Mouse (Mus musculus) WW6 (cell line): Measurements from ENCODE around the gene Pip5k1c.

Experiments
- DNase-seq: peaks from one replicate; pipeline ENCODE4 v3.0.0-alpha.2; 2013; ENCODE audit warnings: low read depth, low spot score

The Pip5k1c gene

DNA sequence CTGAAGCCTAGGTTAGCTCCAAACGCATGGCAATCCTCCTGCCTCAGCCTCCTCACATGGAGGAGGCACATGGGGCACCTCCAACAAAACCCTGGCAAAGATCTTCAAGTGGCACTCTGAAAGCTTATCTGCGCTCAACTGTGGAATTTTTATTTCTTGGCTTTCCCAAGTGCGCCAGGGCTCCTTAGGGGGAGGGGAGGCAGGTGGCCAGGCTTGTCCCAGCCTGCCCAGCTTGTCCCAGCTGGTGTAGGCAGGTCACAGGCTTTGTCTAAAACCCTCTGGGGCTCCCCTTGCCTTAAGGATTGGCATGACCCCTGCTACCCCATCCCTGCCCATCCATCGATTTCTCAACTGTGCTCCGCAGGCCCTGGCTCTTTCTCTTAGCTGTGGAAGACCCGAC lies 8.6 kb upstream of the Pip5k1c start:
- no peak for DNase-seq

DNA sequence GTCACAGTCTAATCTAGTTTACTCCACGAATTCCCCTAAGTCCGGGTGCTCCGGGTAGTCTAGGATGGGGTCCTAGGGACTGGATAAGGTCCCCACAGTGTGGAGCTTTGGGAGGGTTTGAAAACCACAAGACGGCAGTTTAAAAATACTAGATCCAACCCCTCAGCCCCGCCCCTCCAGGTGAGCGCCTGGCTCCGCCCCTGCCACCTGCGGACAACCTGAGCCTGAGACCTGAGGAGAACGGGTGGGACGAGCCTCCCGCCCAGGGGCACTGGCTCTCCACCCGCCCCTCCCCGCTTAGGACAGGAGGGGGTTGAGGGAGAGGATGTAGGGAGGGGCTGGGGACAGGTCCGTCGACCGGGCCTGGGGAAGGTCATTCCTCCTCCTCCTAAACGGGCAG lies 8.0 kb upstream of the Pip5k1c start:
- DNase-seq, result no peak

DNA sequence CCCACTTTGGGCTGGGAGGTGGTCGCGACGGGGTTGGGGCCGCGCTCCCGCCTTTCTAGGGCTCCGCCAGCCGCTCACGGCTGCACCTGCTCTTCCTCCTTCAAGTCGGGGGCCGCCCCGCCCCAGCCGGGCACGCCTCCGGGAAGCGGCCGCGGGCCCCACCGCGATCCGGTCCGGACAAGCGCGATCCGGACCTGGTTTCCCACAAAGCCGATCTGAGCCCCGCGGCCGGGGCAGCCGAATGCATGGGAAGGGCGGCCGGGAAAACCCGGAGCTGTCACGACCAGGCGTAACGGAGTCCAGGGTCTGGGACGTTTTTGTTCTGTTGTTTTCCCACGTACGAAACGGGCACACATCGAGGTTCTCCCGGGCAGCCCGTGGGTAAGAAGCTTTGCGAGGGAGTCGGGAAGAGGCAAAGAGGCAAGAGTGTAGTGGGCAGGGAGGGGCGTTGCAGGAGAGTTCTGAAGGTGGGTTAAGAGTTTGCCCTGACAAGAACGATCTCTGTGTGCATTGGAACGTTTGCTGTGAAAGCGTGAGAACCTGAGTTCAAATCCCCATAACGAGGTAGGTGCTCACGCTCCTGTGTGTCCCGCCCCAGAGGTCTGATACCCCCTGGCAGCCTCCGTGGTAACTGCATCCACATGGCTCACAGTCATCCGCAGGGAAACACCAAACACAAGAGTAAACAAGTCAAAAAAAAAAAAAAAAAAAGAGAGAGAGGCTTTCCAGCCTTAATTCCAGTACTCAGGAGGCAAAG lies 6.9 kb upstream of the Pip5k1c start:
- DNase-seq, result no peak

DNA sequence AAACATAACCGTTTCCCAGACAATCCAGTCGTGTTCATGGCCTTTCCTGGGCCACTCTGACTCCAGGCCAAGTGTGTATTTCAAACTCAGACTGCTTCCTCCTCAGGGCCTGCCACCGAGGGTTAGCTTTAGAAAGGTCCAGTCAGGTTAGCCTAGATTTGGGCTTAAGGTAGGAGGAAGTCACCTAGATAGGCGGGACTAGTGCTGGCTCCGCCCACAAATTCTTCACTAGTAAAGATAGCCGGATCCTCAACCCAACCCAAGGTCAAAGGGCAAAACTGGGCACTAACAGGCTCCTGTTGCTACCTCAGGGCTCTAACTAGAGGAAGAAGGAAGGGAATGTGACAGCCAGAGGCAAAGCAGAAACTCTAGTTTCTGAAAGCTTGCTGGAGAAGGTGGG lies 6.2 kb upstream of the Pip5k1c start:
- DNase-seq, result no peak

DNA sequence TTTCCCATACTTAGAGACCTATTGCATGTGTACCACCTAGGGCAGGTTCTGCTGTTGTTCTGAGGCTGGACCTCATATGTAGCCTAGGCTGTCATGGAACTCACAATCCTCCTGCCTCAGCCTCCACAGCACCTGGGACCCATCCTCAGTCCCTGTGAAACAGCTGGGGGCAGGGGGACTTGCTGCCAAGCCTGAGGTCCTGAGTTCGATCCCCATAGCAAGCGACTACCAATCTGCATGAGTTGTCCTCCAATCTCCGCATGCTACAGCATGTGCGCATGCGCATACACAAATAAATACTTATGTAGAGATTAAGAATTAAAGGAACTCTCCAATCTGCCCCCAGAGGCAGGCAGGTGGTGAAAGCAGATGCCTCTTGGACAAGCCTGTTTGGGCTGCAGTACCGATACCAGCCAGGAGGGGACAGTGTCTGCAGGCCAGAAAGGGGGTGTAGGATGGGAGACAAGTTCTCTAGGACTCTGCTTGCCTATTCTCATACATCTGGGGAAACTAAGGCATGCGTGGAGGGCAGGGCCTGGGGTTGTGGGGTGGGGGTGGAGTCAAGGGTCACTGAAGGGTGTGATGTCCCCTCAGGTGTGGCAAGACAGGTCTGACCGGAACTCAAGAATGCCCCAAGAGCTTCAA lies 5.1 kb upstream of the Pip5k1c start:
- DNase-seq, result no peak

DNA sequence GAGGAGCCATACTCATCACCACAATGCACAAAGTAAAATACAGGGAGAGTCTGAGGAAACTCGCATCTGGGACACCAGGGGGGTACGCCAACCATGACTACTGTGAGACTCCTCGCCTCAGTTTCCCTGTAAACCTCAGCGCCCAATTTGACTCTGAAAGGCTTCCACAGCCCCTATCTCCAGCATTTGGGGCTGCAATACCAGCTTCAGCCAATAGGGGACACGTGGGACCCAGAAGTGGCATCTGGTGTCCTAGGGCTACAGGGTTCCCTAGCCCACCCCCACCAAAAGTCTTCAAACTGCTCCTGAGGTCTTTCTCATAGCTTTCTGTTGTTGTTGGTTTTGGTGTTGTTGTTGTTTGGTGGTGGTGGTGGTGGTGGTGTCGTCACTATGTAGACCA lies 4.2 kb upstream of the Pip5k1c start:
- no peak for DNase-seq

DNA sequence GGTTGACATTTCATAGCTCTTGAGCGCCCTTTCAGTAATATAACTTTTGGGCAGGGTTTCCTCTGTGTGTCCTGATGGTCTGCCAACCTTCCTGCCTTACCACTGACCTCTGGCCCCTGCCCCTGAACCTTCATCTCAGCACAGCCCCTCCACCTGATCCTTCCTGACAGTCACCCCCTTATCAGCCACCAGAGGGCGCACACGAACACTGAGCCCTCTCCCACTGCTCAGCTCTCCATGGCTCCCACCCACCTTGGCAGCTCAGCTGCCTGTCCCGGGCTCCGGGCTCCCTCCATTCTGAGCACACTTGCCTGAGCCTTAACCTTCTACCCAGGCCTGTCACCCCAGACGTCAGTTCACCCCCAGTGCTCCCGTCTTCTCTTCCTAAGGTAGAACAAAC lies 3.5 kb upstream of the Pip5k1c start:
- no peak for DNase-seq

DNA sequence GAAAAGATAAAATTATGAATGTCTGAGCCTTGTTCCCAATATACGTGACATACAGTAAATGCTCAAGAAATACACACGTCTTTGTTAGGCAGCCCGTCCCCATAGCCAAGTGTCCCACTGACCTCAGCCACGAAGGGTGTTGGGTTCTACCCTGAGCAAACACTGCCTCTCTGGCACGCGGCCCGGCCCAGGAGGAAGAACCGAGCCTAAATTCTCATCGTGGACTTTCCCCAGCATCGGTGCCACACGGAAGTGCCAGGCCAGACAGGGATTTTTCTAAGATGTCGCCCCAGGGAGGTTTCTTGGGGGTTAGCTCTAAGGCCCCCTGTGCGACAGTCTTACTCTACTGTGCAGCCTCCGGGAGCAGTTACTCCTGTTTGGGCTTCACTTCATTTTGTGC lies 3.0 kb upstream of the Pip5k1c start:
- DNase-seq, result no peak

DNA sequence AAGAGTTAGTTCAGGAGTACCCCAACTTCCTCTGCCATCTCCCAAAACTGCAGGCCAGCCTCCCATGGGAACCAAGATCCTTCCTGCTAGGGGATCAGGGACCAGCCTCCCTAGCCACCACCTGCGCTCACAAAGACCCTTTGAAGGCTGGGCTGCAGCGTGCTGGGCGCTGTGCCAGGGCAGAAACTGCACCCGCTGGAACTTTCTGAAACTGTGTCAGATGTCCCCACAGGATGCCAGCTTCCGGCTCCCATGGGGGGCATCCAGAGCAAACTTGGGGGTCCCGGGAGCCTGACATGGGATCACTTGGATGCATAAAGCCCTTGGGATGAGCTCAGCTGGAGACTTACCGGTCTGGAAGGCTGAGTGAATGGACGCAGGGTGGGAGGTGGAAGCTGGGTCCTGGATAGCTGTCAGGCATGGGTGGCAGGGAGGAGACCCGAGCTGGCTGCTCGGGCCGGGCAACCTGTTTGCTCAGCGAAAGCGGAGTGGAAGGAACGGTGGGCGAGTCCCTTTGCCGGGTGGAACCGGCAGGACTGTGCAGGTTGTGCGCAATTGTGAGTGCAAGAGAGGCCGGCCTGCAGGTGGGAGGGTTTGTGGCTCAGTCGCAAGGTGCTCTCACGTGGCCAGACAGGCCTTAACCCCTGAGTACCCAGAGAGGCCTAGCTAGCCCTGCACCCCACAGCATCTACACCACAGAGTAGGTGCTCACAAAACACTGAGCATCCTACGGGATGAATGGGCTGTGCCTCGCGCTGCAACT lies 1.9 kb upstream of the Pip5k1c start:
- no peak for DNase-seq

DNA sequence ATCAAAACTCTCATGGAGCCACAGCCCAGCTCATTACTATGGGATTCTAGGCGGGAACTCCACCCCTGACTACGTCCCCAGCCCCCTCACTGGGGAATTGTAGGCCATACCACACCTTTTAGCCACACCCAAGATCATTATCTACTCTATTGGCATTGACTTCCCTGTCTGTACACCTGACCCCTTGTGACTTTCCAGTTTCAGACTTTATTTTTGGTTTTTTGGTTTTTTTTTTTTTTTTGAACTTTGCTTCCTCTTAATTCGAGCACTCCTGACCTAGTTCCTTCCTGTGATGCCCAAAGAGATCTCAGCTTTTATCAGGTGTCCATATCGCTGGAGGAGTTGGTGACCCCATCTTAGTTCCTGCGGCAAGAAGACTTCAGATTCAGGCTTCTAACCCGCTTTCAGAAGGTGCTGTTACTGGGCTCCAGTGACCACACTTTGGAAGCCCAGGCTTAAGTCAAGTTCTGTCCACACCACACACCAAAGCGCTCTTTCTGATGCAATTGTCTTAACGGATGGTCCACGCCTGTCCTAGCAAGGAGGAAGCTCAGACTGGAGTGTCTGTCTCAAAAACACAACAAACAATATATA lies 1.2 kb upstream of the Pip5k1c start, which contains the start of gene Tjp3:
Gene Tjp3 (minus strand): TSS at position 71 of the 594 bp plus-strand sequence.
- no peak for DNase-seq

DNA sequence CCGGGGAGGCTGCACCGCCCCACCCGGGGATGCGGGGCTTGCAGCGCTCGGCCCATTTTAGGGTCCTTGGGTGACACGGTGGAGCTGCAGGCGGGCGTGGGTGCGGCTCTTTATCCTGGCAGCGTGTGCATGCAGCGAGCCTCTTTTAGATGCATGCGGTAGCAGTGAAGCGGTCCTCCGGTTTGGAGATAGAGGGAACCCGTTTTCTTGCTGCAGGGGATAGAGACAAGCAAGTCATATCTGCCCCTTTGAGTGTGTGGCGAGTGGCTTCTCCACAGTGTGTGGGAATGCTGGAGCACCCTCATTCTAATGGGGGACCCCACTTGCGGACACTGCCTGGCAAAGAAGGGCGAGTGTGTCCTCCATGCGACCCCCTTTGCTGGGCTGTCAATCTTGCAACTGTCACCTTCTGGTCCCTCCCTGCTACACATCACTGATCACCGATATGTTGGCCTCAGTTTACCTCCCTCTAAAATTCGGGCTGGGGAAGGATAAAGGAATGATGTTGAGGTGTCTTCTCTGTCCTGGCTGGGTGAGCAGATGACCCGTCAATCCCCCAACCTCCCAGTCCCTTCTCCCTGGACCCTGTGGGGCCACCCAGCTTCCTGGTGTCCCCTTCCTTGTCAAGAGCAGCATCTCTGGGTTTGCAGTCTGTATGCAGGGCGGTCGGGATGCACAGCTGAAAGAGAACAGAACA lies 719 bp downstream of the Pip5k1c start:
- no peak for DNase-seq

DNA sequence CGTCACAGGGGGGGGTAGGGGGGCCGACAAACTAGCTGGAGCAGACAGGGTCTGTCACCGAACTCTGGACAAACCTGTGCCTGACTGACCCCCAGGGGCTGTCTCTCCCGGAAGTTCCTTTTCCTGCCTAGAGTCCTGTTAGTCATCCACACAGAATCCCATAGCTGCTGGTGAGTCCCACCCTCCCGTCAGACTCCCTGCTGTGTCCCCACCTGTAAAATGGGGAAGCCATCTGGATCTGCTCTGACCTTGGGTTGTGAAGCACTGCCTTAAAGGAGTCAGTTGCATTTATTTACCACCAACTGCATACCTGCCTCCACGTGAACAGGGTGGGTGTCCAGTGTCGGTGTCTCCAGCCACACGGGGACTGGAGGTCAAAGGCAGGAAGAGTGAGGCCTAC lies 1.7 kb downstream of the Pip5k1c start:
- no peak for DNase-seq

DNA sequence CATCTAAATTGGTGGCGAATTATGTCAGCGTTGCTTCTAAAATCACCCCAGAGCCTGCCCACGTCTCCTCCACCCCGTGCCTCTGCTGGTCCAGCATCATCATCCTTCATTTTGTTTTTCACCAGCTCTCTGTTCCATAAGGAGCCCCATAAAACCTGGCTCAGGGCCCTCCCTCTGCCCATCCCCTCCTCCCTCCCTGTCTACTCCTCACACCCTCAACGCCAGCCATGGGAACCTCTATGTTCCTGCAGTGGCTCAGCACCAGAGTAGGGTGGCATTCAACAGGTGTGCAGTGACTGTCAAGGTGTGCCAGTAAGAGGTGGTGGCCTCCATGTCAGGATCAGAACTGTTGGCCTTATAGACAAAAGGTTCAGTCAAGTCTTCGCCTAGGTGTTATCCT lies 2.4 kb downstream of the Pip5k1c start:
- DNase-seq, result no peak

DNA sequence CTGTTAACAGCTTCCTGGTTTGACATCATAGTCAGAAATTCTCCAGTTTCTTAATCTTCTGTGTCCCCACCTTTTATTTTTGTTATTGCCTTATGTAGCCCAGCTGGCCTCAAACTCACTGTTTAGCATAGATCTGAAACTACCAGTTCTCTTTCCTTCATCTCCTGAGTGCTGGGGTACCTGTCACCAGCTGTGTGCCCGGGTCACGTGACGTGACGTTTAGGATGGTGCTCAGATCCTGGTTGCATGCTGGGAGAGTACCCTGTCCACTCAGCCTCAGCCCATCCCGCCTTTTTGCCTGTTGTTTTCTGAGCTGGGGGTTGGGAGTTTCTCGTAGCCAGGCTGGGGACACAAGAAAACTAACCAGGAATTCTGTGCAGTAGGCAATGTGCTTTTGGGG lies 4.5 kb downstream of the Pip5k1c start:
- DNase-seq, result no peak

DNA sequence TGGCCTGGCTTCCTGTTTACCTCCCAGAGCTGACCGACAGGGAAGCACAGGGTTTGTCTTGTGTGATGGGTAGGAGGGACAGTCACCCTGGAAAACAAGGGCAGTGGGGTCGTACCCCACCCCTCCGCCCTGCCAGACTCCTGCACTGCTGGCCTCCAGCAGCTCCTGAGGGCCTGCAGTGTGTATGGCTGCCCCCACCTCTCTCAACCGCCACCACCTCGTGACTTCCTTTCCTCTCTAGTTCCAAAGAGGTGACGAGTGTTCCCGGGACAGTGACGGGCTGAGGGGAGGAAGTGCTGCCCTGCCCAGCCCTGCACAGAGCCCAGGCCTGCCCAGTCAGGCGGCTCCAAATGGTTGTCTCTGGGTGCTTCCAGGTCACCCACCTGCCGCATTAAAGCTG lies 5.1 kb downstream of the Pip5k1c start:
- no peak for DNase-seq

DNA sequence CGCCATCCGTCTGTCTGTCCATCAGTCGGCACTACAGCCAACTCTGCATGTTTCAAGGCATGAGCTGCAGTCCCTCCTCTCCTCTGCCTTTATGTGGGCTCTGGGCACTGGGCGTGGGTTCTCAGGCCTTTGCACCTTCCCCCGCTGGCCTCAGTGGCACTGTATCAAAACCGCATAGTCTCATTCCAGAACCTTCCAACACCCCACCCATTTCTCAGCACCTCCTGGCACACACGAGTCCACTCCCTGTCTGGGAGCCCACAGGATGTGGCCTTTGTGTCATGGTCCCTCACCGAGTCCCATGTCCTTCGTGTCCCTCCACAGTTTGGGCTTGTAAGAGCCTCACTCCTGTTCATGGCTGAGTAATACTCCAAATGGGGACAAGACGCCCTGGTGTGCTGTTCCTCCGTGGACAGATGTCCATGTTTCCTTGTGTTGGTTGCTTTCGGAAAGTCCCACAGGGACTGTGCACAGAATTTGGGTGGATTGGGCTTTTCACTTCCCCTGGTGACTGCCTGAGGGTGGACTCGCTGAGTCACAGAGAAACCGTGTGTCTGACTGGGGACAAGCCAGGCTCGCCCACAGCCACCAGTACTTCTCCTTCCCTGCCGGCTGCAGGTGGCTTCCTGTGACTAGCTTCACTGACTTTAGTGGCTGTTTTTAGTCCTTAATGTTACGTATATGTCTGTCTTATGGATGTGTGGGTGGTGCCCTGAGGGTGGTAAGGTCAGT lies 5.8 kb downstream of the Pip5k1c start:
- no peak for DNase-seq

DNA sequence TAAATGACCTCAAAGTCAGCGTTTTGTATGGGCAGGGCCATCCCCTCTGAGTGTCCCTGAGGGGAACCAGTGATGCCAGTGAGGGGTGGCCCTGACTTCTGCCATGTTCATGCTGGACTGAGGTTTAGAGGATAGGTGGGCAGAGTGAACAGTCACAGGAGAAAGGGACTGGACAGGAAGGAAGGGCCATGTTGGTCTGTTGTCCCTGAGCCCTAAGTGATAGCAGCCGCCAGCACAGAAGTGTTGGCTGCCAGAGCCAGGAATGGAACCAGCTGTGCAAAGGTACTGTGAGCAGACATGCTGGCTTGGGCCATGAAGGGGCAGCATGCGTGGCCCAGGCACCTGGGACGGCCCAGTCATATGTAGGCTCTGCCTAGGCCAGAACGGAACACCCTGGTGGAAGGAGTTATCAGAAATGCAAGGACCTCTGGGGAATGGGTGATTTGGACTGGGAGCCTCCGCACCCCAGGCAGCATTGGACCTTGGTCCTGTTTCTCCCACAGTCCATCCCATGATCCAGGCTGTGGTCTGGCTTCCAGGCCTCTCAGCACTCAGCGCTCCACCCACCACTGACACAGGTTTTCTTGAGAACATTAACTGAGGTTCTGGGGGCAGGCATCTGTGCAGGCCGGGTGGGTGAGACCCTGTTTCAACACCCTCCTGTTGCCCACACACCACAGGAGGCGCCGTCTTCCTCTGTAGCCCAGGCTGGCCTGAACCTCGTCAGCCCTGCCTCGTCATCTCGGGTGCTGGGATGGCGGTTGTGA lies 7.0 kb downstream of the Pip5k1c start:
- DNase-seq, result no peak

DNA sequence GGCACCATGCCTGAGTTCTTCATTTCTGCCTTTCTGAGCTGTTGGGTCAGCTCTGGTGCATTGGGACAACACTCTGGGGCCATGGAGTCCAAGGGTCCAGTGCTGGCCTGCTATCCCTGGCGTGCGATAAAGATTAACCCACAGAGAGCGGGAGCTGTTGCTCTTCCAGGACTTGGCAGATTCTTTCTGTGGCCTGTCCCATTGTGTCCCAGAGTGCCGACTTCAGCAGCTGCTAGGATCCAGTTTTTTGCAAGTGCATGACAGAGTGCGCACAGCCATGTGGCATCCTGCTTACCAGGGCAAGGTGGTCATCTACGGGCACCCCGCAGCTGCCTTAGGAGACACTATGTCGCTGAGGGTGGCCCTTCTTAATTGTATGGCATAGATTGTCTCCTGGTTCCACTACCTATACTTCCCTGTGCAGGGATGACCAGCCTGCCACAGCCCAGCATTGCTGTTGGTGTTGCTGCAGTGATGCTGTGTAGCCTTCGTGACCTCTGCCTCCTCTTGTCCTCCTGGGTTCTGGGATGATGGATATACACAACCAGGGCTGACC lies 7.7 kb downstream of the Pip5k1c start:
- no peak for DNase-seq

DNA sequence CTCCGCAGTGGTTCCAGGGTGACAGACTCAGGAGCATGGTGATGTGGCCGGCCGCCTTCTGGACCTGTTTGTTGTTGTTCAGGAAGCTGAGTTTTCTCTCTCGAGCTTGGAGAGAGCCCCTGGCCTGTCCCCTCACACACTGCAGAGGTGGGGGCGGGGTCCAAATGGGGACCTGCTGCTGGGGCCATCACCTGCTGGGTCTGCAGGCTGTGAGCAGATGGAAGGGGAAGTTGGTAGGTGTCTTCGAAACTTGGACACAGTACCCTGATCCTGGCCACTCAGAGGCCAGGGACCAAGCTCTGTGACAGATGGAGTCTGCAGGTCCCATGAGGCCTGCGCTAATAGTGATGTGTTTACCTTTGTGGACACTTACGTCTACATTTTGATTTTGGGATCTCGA lies 8.6 kb downstream of the Pip5k1c start:
- no peak for DNase-seq

DNA sequence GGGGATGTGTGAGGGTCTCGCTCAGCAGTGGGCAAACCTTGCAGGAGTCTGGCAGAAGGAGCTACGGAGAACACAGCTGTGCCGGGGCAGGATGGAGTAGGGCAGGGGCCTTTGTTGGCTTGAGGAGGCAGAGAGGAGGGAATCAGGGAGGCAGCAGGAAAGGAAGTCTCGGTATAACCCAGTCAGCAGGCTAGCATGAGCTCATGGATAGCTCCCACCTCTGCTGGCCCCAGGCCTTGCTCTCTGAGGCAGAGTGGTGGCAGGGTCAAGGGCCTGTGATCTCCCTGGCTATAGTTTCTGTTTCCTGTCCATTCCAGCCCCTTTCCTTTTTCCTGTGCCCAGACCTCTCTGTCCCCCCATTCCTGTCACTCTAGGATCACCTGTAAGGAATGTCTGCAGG lies 9.5 kb downstream of the Pip5k1c start:
- DNase-seq, result no peak
